Mouse (Mus musculus) ES-Bruce4 (cell line): ENCODE results near the gene Ank2.

ENCODE experiments used
- CTCF ChIP-seq: IDR thresholded peaks from one replicate; pipeline ENCODE4 v1.8.1; 2011; ENCODE audit warnings: low read depth, low read length
- EP300 ChIP-seq: IDR thresholded peaks from 2 replicates; pipeline ENCODE4 v1.6.1; 2011; ENCODE audit warnings: low read depth, low read length; ENCODE audit not compliant: insufficient read depth
- POLR2A ChIP-seq: IDR thresholded peaks from one replicate; pipeline ENCODE4 v1.8.1; 2011; ENCODE audit warnings: low read length; ENCODE audit not compliant: insufficient read depth

- TF ChIP-seq EP300 = no peak
- no peak for TF ChIP-seq CTCF
- no peak for TF ChIP-seq POLR2A
Measured at GRCm38 (mm10) chr3:127515251-127515650, 16.1 kb upstream of the Ank2 start.
